Mouse (Mus musculus) mouse trophoblast stem cell (cell line): ENCODE measurements at regions not wholly inside any gene's neighbourhood (a gene's known extent, or its start where the extent isn't known, plus 50 kb on each side); places are given as distances from the start of the nearest gene placed in this dataset.

Experiments
- in situ Hi-C, 2 experiments: fragments of 300-500 bp; cut with MseI, MboI; formaldehyde crosslinking; loops; 2 replicates in 1 of 2; 3 replicates in 1 of 2; pipeline ENCODE4 v1.15.1; 2025

DNA sequence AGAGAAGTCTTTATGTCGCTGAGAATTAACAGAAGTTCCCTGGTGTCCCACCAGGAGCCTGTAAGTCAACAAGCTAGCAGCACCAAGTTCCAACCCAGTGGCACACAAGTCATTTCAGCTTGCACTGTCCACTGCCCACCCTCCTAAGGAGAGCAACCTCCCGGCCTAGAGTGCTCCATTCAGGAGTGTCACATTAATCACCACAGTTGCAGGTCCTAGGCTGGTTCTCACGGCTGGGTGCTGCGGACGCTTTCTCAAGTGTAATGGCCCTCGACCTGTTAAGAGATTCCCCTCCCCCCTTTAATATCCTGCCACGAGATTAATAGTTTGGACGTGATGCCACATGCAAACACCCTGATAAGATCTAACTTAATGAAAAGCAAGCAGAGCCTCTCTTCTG lies 288.2 kb upstream of the Usp25 start:
- in situ Hi-C loops = no loop called here

- in situ Hi-C loops = no loop called here
These were observed 294.7 kb upstream of the Usp25 start for GRCm38 (mm10) chr16:76718809-76719208.

DNA sequence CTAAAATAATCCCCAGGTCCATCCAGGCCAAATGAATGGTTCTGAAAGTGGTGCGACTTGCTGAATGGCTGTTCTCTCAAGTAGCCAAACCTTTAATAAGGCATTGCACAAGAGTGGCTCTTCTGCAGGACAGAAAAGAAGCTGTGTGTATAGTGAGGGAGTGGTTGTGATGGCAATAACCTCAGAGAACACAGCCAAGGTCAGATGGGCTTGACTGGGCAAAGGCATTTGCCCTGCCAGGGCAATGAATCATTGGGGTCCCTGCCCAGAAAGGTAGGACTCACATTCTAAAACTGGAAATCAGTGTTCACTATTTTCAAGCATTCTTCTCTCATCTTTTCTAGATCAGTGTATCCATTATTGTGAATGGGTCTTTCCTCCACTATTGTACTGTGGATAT lies 295.4 kb upstream of the Usp25 start:
- in situ Hi-C loops = no loop called here

- in situ Hi-C loops = no loop called here
These were observed 318.6 kb upstream of the Usp25 start for GRCm38 (mm10) chr16:76694913-76695312.

DNA sequence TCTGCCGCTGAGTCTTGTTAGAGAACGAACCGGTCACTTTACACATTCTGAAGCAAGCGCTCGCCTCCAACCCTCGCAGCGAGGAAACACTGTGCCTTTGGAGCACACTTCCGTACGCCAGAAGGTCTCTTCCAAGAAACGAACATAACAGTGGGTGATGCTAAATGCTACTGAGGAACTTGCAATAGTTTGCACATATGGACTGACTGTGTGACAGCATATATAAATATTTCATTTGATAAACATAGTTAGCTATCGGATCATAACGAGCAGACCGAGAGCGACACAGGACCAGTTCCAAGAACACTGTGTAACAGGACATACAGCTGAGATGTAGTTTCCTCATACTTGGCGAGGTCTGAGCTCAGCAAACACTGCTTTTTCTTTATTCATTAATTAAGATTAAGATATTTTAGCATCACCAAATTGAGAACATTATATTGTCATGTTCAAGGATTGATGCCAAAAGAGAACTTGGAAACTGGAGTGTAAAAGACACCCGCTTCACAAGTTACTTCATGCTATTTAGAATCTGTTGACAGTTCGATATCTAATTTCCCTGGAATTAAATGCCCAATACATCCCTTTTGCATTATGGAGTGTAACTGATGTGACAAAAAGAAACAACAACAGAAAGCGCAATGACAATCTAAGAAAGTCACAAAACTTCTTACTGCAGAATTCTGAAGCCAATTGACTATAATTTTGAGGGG lies 314.3 kb upstream of the Nrip1 start:
- in situ Hi-C loops = no loop called here

DNA sequence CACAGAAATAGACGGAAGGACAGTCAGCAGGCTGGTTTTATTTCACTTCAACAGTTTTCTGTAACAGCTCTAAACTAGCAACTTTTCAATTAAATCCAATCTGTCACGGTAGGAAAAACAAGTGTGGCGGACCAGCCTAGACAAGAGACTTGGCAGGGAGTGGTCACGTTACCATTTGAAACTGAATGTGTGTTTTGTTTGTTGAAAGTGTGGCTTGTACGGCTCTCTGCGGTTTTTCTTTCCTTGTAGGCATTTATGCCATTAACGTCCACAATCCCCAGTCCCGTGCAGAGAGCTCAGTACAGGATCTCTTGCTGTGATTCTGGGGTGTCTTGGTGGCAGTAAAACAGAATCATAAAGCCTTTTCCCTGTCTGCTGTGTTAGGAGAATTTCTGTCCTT lies 311.9 kb upstream of the Nrip1 start:
- in situ Hi-C loops = no loop called here

DNA sequence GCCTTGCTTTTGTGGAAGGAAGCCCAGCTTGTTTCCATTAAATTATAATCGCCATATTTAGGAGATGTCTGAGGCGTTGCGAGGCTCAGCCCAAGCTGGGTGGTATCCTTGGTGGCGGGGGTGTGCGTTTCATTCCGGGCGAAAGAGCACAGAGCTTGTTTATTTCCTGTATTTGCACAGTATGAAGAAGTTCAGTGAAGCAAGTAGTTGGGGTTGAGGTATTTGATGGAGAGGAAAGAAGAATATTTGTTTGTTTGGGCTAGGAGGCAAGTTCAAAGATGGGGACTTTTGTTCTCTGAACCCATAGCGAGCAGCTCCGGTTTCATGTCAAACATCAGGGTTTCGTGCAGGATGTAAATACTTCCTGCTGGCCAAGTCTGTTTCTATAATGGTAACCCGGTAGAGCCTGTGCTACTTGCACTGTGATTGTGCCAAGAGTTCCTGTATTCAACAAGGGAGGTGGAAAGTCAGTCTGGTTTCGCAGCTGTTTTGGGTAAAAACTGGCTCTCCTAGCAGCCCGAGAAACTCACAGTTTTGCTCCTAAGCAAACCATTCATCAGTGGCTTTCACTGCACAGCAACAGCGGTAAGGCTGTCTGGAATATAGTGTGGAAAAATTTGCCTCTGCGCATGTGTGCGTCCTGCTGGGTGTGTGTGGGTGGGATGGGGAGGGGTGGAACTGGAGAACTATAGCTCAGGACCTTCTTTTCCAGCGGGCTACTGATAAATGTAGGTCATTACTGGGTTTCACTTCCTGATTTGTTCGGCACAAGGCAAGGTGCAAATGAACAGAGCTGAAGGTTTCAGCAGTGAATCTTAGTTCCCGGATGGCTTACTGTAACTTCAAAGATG lies 306.7 kb upstream of the Nrip1 start:
- in situ Hi-C loops = no loop called here

DNA sequence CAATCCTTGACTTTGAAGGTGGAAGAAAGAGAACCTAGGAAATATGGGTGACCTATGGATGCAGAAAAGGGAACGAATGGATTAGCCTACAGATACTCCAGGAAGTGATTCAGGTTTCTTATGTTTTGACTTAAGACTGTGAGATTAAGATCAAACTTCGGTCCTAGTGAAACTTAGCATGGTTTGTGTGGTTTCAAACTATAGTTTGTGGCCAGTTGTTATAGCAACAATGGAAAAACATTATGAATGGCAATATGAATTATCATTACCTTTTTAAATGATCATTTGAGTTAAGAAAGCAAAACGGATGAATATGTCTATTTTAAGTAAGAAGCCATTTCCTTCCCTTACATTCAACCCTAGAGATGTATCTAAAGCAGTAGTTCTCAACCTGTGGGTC lies 305.3 kb upstream of the Nrip1 start:
- in situ Hi-C loops = no loop called here

DNA sequence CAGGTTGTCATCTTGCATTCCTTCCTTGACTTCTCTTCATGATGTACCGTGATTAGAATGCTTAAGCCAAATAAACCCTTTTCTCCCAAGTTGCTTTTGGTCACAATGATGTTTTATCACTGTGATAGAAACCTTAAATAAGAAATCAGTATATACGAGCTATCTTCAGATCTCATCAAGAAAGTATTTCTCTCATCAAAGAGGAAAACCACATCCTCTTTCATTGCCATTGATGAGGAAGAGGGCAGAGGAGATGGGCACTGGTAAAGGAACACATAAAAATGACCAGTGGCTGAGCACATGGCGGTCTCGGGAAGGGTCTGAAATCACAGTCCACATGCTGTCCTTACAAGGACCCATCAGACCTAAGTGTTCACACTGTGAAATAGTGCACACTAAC lies 296.2 kb upstream of the Nrip1 start:
- in situ Hi-C loops = no loop called here

- in situ Hi-C loops = no loop called here
These were observed 293.4 kb upstream of the Nrip1 start for GRCm38 (mm10) chr16:76667046-76667445.

DNA sequence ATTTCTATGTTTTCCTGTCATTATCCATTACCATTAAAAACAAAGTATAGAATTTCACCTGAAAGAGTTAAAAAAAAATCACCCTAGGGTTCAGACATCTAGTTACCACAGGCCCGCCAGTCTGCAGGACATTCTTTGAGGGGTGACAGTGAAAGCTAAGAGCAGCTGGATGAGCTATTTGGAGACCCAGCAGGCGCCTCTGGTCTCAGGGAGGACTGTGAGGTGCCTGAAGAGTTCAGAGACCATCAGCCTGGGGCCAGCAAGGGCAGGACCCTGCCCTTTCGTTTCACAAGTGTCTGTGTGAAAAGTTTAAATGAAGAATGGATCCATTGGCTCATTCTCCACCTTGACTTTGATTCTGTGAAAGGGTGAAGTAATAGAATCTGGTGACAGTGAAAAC lies 281.5 kb upstream of the Nrip1 start:
- in situ Hi-C loops = no loop called here

DNA sequence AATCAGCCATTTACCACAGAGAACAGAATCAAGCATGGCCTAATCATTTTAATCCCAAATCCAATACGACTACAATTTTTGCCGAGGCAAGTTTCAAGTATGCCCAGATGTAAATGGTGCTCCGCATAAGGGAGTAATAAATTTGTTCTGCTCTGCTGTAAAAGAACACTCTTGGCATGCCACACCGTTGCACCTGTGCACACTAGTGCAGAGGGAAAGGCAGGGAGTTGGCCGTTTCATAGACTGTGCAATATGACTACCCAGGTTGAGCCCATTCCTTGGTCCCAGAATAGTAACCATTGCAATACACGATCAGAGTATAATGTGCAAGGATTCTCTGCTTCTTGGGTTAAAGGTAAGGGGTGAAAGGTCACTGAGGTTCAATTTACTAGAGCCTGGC lies 270.7 kb upstream of the Nrip1 start:
- in situ Hi-C loops = no loop called here

- in situ Hi-C loops = no loop called here
These were observed 270.2 kb upstream of the Nrip1 start for GRCm38 (mm10) chr16:76643801-76644200.

DNA sequence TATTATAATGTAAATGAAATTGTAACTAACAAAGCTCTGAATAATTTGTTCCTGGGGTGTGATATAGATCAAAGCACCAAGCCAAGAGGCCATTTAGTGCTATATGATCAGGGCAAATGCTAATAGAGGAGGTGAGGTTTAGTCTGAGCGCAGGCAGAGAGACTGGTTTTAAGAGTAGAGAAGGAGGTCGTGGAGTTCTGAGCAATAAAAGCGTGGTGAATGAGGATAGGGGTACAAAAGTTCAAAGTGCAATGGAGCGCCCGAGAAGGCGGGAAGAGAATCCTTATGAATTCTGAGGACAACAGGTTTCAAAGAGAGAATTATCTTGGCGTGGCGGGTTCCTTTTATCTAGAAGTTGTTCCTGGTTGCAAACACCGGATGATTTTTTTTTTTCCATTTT lies 261.5 kb upstream of the Nrip1 start:
- in situ Hi-C loops = no loop called here

- in situ Hi-C loops = no loop called here
These were observed 260.6 kb upstream of the Nrip1 start for GRCm38 (mm10) chr16:76634196-76634698.

DNA sequence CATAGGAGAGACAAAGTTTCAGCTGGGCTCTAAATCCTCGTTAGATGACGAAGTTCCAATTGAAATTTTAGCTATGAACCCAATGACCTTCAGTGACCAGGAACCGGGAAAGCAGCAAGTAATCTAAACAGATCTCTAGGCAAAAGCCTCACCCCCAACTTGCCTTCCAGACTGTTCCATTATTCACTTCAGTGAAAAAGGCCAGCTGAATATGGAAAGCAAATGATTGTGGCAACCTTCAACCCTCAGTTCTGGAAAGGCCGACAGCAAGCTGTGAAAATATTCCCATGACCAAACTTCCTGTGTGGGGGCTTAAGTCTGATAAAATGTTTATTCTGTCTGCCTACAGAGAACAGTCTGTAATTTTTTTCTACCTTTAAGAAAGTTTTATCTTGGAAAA lies 252.5 kb upstream of the Nrip1 start:
- in situ Hi-C loops = no loop called here

- in situ Hi-C loops = no loop called here
These were observed 248.1 kb upstream of the Nrip1 start for GRCm38 (mm10) chr16:76621715-76622114.

- in situ Hi-C loops = no loop called here
These were observed 244.7 kb upstream of the Nrip1 start for GRCm38 (mm10) chr16:76618295-76618694.

DNA sequence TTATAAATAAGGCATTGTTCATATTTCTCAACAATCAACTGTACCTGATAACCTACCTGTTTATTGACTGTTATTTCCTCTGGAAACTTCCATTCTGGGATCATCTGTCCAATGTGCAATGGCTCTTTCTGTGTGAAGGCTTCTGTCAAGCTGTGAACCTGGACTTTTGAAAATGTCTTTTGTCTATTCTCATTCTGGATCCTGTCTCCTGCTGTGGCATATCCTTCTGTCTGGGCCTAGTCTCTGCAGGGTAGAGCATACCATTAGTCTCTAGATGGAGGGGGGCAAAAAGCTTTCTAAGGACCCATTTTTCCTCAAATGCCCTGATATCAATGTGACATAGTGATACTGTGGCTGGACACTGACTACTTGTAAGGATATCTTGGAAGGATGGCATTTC lies 237.4 kb upstream of the Nrip1 start:
- in situ Hi-C loops = no loop called here

DNA sequence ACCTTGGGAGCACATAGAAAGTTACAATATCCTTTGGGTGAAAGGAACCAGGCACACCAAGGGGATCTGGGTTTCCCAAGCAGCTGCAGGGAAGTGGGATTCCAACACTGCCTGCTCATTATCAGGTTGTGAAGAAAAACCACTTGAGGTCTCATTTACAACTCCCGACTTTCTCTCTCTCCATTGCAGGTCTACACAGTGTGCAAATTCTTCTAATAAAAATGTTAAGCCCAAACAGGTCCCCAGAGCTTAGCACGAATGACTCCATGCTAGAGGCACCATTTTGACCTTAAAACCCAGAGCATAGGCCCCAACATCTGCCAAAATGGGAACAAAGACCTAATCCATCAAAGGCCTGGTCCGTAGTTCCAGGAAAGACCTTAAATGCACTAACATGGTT lies 231.3 kb upstream of the Nrip1 start:
- in situ Hi-C loops = no loop called here

GRCm38 (mm10) chr16:76603846-76604258 lies 230.2 kb upstream of the Nrip1 start:
- in situ Hi-C loops = no loop called here

DNA sequence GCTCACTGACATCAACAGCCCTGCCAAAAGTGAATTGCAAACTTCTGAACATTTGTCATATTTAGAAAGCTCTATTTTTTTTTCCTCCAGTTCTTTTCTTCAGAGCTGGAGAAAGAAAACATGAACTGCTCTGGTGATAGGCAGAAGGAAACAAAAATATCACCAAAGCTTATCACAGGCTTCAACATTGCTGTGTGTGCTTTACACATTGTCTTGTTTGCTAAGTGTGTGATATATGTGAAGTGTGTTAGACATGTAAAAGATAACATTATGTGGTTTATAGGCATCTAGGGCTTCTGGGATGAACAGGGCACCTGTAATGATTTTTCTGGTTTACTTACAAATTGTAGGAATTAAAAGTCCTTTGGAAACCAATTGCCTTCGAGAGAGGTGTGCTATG lies 229.8 kb upstream of the Nrip1 start:
- in situ Hi-C loops = no loop called here

- in situ Hi-C loops = no loop called here
These were observed 226.5 kb upstream of the Nrip1 start for GRCm38 (mm10) chr16:76600131-76600530.
